Mouse (Mus musculus): ENCODE results near the gene Dapp1.
A peak's percentile ranks its signal among the peaks of the same experiment; 100 is the strongest.
"Not testable (repeated sequence)": the region's sequence is repeated elsewhere in the genome, so short reads cannot be mapped to it uniquely, and the experiment has no call there.

Dapp1 gene

GRCm38 (mm10) chr3:137980435-137981381 is 637 bp downstream of the Dapp1 start:
- no peak for DNase-seq

DNA sequence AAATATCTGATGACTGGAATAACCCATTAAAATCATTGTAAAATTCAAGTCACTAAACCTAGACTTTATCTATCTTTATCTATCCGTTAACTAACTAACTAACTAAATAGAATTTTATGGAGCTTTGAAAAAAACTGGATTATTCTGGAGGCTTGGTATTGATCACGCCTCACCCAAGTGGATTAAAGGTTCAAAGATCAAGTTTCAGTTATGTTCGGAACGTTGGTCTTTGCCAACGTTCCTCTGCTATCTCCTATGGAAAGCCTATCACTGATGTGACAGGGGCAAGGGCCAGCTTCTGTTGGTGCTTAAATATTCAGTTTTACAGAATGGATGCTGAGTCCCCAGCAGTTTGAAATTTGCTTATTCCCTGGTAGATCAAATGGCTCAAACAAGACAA is 3.1 kb downstream of the Dapp1 start:
- no peak for DNase-seq

- no peak for DNase-seq
Measured at GRCm38 (mm10) chr3:137977629-137978041, 3.7 kb downstream of the Dapp1 start.

- DNase-seq, result no peak
Measured at GRCm38 (mm10) chr3:137976943-137977628, 4.3 kb downstream of the Dapp1 start.

DNA sequence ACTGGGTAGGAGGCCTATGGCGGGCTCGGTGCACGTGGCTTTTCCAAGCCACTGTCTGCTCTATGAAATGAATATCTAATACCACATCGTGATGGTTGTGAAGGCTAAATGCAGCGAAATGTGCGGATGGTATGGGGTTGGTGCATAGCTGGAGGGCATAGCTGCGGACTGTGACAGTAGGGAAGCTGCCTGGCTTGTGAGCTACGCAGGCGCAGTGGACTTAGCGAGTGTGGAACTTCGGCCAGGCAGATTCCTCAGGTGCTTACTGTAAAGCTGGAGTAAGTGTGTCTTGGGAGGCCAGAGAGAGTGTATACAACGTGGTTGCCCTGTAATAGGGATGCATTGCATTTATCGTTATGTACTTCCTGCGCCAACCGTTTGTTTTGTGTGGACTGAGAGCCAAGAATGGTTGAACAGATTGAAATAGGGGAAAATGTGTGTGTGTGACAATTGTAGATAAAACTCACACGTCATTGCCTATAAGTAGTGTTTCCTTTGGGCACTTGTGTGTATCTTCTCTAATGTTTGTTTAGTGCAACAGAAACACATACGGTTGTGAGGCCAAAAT is 5.4 kb downstream of the Dapp1 start:
- DNase-seq, result no peak

DNA sequence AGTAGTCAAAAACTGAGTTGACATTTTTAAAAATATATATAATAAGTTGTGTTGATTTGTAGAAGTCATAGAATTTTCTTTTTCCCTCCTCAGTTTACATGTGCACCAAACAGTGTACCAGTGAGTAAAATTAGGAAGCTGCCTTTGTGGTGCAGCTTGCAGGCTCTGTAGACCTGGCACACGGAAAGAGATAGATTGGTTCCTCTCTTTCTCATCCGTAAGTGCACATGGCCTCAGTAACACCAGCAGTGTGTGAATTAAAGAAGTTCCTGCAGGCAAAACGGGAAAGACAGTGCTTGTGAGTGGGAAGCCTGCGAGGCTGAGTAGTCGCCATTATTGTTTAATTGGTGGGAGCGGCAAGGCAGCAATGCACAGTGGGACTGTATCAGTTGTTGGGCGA is 5.9 kb downstream of the Dapp1 start:
- no peak for DNase-seq

DNA sequence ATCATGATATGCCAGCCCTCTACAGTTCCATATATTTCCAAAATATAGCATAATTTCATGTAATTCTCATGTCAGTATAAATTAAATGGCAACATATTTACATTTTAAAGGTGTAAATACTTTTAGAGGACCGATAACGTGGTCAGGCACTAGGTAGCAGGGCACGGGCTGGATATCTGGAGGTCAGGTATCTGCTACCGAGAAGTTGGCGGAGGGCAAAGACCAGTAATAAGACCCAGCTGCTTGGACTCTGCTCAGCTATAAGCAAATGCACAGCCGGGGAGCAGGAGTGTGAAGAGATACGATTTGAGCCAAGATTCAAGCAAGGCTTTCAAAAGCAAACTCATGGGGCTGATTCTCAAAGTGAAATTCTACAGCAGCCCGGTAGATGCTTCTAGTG is 7.0 kb downstream of the Dapp1 start:
- no peak for DNase-seq

GRCm38 (mm10) chr3:137972989-137973388 is 8.4 kb downstream of the Dapp1 start:
- DNase-seq, result no peak

- no peak for DNase-seq
Measured at GRCm38 (mm10) chr3:137972224-137972623, 9.1 kb downstream of the Dapp1 start.

- no peak for DNase-seq
Measured at GRCm38 (mm10) chr3:137969951-137970350, 11.4 kb downstream of the Dapp1 start.

DNA sequence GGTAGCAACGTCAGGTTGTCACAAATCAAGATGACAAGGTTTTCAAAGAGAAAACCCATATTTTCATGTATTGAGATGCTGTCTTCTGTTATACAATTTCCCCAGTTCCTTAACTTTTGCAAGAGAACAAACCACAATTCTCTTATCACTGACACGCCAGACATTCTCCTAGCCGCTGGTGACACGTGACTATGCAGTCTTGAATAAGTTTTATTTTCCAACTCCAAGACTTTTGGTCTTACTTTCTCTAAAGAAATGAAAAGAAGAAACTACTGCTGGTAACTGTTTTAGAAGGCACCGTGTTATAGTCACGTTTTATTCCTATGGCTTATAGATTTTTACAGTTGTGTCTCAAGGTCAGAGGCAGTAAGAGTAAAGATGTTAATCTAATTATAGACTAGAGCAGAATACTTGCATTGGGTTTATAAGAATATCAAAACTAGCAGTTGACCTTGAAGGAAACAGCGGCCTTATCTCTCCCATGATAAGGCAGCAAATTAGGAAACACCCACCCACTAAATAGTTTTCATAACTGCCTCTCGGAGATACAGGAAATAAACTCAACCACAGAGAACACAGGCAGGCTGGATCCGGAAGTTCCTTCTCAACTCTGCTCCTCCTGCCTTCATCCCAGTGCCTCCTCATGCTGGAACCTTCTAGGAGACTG is 12.4 kb downstream of the Dapp1 start:
- DNase-seq, result no peak

GRCm38 (mm10) chr3:137968105-137968819 is 13.1 kb downstream of the Dapp1 start:
- no peak for DNase-seq

DNA sequence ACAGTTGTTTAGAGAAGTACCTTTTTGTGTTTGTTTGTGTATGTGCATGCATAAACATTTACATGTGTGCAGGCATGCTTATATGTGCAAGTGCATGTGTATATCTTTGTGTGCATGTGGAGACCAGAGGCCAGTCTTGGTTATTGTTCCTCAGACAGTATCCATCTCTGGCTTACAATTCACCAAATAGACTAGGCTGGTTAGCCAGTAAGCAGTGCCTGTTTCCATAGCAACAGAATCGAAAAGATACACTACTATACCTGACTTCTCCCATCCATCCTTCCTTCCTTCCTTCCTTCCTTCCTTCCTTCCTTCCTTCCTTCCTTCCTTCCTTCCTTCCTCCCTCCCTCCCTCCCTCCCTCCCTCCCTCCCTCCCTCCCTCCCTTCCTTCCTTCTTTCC is 17.3 kb downstream of the Dapp1 start:
- DNase-seq, result not testable (repeated sequence)

DNA sequence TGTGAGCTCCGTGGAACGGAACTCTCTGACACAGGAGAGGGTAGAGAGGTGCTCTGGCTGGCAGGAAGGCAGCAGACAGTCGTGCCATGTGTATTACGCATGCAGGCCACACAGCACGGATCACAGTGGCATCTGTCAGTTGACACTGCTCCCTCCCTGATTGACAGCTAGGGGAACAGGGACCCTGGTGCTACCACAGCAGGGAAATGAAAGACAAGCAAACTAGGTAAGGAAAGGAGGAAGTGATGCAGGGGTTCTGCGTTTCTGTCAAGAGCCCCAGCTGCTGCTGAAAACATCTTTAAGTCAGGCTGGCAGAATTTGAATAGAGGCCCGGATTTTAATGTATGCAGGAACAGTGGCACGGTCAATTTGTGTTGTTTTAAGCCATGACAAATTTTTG is 17.8 kb downstream of the Dapp1 start:
- DNase-seq, result no peak

- peak; percentile 60 for DNase-seq
Measured at GRCm38 (mm10) chr3:137961736-137962385, 19.5 kb downstream of the Dapp1 start.

DNA sequence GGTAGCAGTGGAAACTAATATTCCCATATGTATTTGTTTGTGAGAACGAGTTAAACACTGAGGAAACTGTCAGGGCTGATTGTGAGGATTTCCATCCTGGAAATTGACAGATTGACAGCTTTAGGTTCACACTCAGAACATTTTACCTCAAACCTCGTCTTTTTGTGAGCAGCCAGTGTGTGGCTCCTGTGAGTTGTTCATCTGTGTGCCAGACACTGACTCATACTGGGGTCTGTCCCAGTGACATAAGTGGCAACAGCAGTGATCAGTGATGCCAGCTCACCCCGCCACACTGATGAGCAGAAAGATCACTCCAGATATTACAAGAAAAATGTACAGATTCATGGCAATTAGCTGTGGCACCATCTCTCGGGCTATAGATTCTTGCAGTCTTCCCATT is 21.9 kb downstream of the Dapp1 start:
- DNase-seq, result peak; percentile 10

- DNase-seq, result no peak
Measured at GRCm38 (mm10) chr3:137958352-137958751, 23.0 kb downstream of the Dapp1 start.

DNA sequence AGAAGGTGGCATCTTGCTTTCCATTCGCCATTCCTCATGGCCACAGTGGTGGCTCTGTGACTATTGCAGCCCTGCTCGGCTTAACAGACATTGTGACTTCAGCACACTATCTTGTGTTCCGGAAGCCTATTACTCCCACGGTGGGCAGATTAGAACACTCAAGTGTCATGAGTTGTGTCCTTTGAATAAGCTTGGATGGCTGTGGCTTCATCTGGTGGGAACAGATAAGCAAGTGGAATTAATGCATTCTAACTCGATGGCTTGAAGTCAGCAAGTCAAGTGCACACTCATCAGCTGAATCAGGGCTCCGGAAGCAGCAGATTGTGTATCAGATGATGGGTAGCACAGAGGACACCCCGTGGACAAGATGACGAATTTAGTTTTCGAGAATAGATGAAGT is 23.5 kb downstream of the Dapp1 start:
- DNase-seq, result no peak

DNA sequence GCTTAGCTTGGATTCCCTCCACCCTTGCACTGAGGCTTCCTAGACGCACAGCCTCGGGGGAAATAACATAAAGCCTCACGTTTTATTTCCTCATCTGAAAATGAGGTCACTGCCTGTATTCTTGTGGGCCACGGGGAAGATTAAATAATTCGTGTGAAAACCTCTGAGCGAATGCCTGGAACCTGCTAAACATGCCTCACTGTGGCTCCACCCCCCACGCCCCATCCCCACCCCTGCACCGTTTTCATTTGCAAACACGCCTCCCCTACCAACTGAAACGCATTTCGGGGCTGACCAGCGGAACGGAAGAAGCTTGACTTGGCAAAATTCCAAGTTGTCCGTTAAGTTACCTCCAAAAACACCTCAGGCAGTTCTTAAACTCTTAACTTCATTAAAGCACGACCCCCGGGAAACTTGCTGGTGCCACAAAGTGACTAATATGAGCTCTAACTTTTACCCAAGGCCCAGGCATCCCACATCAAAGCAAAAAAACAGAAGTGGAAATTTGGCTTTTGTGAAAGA is 25.7 kb downstream of the Dapp1 start:
- DNase-seq, result no peak

- DNase-seq, result no peak
Measured at GRCm38 (mm10) chr3:137954256-137954916, 27.0 kb downstream of the Dapp1 start.
